In the genomic region with DNA sequence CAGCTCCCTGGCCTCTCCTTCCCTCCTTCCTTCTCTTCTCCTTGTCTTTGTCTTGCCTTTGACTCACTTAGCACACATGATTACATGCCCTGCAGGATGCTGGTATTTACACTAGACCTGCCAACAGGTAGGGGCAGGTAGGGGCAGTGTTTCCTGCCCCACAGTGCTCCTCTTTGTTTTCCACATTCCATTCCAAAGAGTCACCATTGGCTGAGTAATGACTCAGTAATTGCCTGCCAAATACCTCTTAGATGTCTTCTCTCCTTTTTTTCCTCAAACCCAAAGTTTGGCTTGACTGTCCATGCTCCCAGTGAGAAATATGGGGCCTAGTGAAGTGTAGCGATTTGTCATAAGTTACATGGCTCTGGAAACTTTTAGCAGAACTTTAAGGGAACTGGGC, we compare ENCODE assay signal across 19 mouse cellular contexts.
DNase-seq lines count a peak whose midpoint lies in the region; ATAC-seq and TF ChIP-seq lines count a peak whose summit lies in the region.
"Had no signal": no experiment of that assay in that cellular context is flagged by ENCODE, and none has a peak within 500 bp of the region (broad histone marks: within the 10 kb centered on the region; RNA-seq: fewer than 3 reads in every experiment).

No protein-coding gene starts in this region.

- POLR2A ChIA-PET in Patski (lab: Charles Lee), result interaction anchor here (0.6 to 1.2 kb wide), 2 partner anchors 12 to 115 kb away, joined by 3 read pairs; no protein-coding TSS in a partner anchor

- no peak for TF ChIP-seq POLR2A in limb, embryonic 14.5 days (IDR thresholded peaks at IDR 0.05; ENCODE audit: borderline replicate concordance, extremely low read depth, insufficient read depth, insufficient read length)

- 73% methylated on average over 1 of the region's 1 CpGs for WGBS in limb, embryonic 14.5 days
- WGBS in limb, embryonic 10.5 days, result 78% methylated on average over 1 of the region's 1 CpGs
- WGBS in neural tube, embryonic 15.5 days, result 94% methylated on average over 1 of the region's 1 CpGs

- H3K4me3 ChIP-seq in limb, embryonic 14.5 days (replicated peaks; ENCODE audit: low read length), result no peak overlapping the region
- H3K4me3 ChIP-seq in limb, embryonic 10.5 days, result no peak overlapping the region
- H3K4me3 ChIP-seq in neural tube, embryonic 15.5 days (replicated peaks), result no peak overlapping the region
- H3K4me3 ChIP-seq: heart, embryonic 12.5 days; myocyte had no signal

- H3K27ac ChIP-seq in limb, embryonic 14.5 days (replicated peaks; ENCODE audit: low read depth, low read length), result no peak overlapping the region
- no peak overlapping the region for H3K27ac ChIP-seq in limb, embryonic 10.5 days
- H3K27ac ChIP-seq in neural tube, embryonic 15.5 days (replicated peaks), result no peak overlapping the region

- DNase-seq in limb, embryonic 14.5 days (ENCODE audit: low spot score), result peak; percentile 25
- no peak for DNase-seq in limb, embryonic 10.5 days (ENCODE audit: low spot score)
- DNase-seq in 3T3-L1 (ENCODE audit: low read depth, low spot score) (peak; percentile 89), Patski (ENCODE audit: low read depth, low spot score) (peak; percentile 89)
- DNase-seq in gonadal fat pad, adult 2 months (ENCODE audit: low read depth), result peak; percentile 61
- DNase-seq in cerebellum, postnatal 25 days, result no peak
- DNase-seq in ovary, postnatal 14 days (ENCODE audit: low spot score), result no peak
- DNase-seq: adrenal gland, adult 8-10 months; cerebellum, adult 9-11 months; gastrocnemius, postnatal 10 days; kidney, adult 11 months; kidney, postnatal 36 days; right cerebral cortex, postnatal 25 days; thymus, postnatal 36 days had no signal

- H3K36me3 ChIP-seq in limb, embryonic 14.5 days (ENCODE audit: control insufficient read depth, insufficient read depth, low read length), result peaks cover 24% of the 10 kb centered on the region; the same call in 1 of the 2 replicates
- H3K36me3 ChIP-seq in limb, embryonic 10.5 days, result peaks cover 44% of the 10 kb centered on the region
- 0 out of 2 replicates have a peak, but pooled peaks cover 8% of the 10 kb centered on the region for H3K36me3 ChIP-seq in neural tube, embryonic 15.5 days

- CTCF ChIA-PET in Patski (lab: Charles Lee), result interaction anchor here (0.8 to 1.6 kb wide), 6 partner anchors 9 to 747 kb away, joined by 3 to 7 read pairs (median 4); no protein-coding TSS in a partner anchor

- in situ Hi-C loops in Patski (cut with MboI; ENCODE audit: low pct_unique_long_range_greater_than_20kb), result no loop called here

- H3K4me1 ChIP-seq in limb, embryonic 14.5 days (ENCODE audit: control insufficient read depth, insufficient read depth, low read length), result no peaks in the 10 kb centered on the region
- H3K4me1 ChIP-seq in limb, embryonic 10.5 days, result no peaks in the 10 kb centered on the region
- peaks cover 10% of the 10 kb centered on the region; the same call in 1 of the 2 replicates for H3K4me1 ChIP-seq in neural tube, embryonic 15.5 days

- H3K9ac ChIP-seq in limb, embryonic 14.5 days (ENCODE audit: low read depth, low read length, severe bottlenecking), result no peak overlapping the region
- no peak overlapping the region for H3K9ac ChIP-seq in neural tube, embryonic 15.5 days (replicated peaks)
- H3K9ac ChIP-seq: heart, embryonic 12.5 days had no signal

- H3K27me3 ChIP-seq in limb, embryonic 14.5 days (ENCODE audit: control insufficient read depth, insufficient read depth, low read length), result no peaks in the 10 kb centered on the region
- H3K27me3 ChIP-seq in limb, embryonic 10.5 days (ENCODE audit: low read depth, poor library complexity, severe bottlenecking), result no peaks in the 10 kb centered on the region
- H3K27me3 ChIP-seq in Patski, result no peaks in the 10 kb centered on the region
- no peaks in the 10 kb centered on the region for H3K27me3 ChIP-seq in neural tube, embryonic 15.5 days (replicated peaks)
- H3K27me3 ChIP-seq: heart, embryonic 12.5 days had no signal

- ATAC-seq in limb, embryonic 14.5 days (ENCODE audit: low FRiP score, low read depth), result no peak
- ATAC-seq in Patski, result peak; percentile 93
- no peak for ATAC-seq in neural tube, embryonic 15.5 days (ENCODE audit: low FRiP score)
- ATAC-seq: forebrain, embryonic 14.5 days had no signal

- H3K9me3 ChIP-seq in limb, embryonic 14.5 days (ENCODE audit: control insufficient read depth, low read length), result no peaks in the 10 kb centered on the region
- H3K9me3 ChIP-seq in limb, embryonic 10.5 days (replicated peaks), result no peaks in the 10 kb centered on the region
- H3K9me3 ChIP-seq in neural tube, embryonic 15.5 days (replicated peaks), result no peaks in the 10 kb centered on the region
- H3K9me3 ChIP-seq: heart, embryonic 12.5 days had no signal

- H3K4me2 ChIP-seq in limb, embryonic 14.5 days (replicated peaks; ENCODE audit: low read depth, low read length, severe bottlenecking), result no peak overlapping the region
- no peak overlapping the region for H3K4me2 ChIP-seq in neural tube, embryonic 15.5 days
- H3K4me2 ChIP-seq: heart, embryonic 12.5 days; midbrain, embryonic 11.5 days had no signal

- TF ChIP-seq CTCF in Patski (IDR thresholded peaks at IDR 0.05), result peak; percentile 15

Comparison
In these comparisons a context has a peak if more than half of its experiments do, and no peak if none do; other contexts are left out.
1. DNase-seq: peak in limb, embryonic 14.5 days (single experiment), 3T3-L1 (single experiment), Patski (single experiment) and gonadal fat pad, adult 2 months (single experiment); none in limb, embryonic 10.5 days (single experiment), cerebellum, postnatal 25 days (0 of 2) and ovary, postnatal 14 days (single experiment).